Mouse (Mus musculus) embryo, embryonic 10 days (tissue): ENCODE measurements around the gene Fam43b.

Source experiments
- DNase-seq: peaks from one replicate; pipeline ENCODE4 v3.0.0-alpha.2; 2015; ENCODE audit warnings: low spot score

Gene Fam43b

DNA sequence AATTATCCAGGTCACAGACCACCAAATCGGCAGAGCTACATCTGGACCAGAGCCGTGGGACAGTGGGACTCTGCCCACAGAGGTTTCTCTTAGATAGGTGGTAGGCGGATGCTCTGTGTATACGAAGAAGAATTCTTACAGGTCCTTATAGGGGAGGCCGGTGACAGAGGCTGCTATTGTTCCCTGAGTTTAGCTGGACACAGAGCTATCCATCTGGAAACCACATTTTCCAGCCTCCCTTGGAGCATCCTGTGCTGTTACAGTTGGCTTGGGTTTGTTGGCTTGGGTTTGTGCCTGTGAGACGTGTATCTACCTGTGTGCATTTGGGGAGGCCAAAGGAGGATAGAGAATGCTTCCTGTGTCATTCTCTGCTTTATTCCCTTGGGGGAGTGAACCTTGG, 43.6 kb downstream of the Fam43b start:
- DNase-seq, result no peak

DNA sequence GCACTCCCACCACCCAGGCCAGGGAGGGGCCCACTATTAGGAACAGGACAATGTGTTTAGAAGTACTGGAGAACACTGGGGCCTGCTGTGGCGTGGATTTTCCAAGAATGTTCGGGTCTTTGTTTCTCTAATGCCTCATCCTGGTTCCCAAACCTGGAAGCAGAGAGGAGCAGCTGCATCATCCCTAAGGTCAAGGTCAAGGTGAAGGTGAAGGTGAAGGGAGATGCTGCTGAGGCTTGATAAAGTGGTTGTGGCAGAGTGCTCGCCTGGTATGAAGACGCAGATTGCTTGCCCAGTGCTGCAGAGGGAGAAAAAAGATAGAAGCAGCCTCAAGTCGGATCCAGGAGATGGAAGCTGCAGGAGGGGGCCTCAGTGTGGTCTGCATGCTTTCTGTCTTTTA, 44.5 kb downstream of the Fam43b start:
- DNase-seq, result no peak

DNA sequence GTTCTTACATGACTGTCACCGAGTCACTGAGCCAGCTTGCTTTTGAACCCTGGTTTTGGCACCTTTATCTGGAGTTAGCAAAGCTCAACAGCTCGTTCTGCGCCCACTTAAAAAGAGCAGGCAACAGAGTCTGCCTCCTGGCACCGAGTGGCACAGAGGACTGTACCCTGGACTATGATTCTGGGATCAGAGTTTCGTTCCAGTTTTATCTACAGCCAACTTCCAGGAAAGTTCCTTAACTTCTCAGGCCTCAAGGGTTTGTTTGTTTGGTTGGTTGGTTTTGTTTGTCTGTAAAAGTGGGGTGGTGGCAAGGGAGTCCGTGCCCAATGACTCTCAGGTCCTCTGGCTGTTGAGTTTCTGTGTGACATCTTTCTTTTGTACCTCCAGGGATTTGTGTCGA, 47.6 kb downstream of the Fam43b start:
- no peak for DNase-seq

GRCm38 (mm10) chr4:138347280-138347679, 49.0 kb downstream of the Fam43b start:
- no peak for DNase-seq

DNA sequence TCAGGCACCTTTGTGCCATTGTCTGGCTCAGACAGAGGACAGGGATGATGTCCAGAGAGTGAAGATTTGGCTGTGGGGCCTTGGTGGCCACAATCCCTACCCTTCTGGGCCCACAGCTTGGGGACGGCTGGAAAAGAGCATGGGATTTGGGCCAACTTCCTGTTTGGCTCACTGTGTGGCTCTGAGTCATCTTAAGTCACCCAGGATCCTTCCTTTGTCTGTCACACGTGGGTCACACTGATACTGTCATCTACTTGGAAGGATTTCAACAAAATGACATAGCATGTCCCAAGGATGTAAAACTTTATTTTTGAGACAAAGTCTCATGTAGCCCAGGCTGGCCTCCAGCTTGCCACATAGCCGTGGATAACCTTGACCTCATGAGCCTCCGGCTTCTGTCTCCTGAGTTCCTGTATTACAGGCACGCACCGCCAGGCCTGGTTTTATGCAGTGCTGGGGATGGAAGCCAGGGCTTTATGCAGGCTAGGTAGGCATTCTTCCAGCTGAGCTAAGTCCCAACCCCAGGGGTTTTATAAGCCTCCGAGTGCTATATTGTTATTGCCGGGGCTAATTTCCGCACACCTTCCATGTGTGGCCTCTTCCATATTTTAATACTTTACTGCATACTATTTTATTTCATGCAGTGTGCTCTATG, 51.3 kb downstream of the Fam43b start:
- DNase-seq, result no peak
